Mouse (Mus musculus) liver, adult 2 months (tissue): ENCODE results near the gene Ahr.

Experiments
- CTCF ChIP-seq: fragments of 200-500 bp; IDR thresholded peaks from 2 replicates; pipeline ENCODE4 v1.5.1; 2011; ENCODE audit warnings: low read depth, low read length, control low read depth
- POLR2A ChIP-seq: fragments of 200-500 bp; IDR thresholded peaks from 2 replicates; pipeline ENCODE4 v1.6.1; 2011; ENCODE audit warnings: low read length, control low read depth; ENCODE audit not compliant: insufficient read depth; ENCODE audit errors: extremely low read depth

DNA sequence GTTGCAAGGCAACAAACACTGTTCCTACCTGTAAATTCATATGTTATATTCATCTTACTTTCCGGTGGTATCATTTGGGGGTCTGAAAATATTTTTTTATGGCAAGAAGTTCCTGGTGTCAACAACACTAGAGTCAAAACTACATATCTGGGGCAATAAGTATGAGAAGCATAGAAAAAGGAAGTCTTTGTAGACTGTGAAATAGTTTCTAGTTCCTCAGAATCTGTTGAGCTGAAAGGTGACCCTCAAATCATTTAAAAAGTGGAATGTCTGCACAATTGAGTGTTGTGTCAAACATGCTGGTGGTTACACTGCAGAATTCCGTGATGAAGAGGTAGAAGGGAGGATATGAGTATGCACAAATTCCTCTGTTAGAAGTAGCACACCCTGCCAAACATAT is 38.9 kb upstream of the Ahr start:
- TF ChIP-seq CTCF = no peak
- no peak for TF ChIP-seq POLR2A
